Mouse (Mus musculus): ENCODE results near the gene Ptp4a2. TPM values are rescaled to one million over a fixed set of nuclear protein-coding genes. Genes with fewer than 3 reads are reported as not detected.
A peak's percentile ranks its signal among the peaks of the same experiment; 100 is the strongest.

The Ptp4a2 gene
- polyA plus RNA-seq, 1 experiment, result 40.3 TPM

DNA sequence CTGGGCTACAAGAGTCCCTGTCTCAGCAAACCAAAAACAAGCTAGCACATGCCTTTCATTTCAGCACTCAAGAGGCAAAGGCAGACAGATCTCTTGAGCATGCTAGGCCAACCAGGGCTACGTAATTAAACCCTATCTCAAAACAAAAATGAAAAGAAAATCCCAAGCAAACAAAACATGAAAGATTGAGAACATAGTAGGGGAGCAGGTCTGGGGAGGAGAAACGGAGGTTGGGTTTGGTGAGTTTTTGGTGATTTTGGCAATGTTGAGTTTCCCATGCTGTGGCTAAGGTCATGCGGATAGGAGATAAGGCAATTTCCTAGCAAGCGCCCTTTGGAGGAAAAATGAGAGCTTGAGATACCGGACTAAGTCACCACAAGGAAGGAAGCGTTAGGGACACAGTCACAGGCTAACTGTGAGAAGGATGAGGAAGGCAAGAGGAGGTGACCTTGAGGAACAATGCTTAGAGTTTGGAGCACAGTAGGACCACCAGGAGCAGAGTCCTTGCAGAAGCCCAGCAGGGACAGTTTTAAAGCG is 18.3 kb upstream of the Ptp4a2 start:
- TF ChIP-seq GATA1 (IDR thresholded peaks at IDR 0.05; ENCODE audit: low read length), result no peak

GRCm38 (mm10) chr4:129793713-129794329 is 17.2 kb upstream of the Ptp4a2 start:
- peak; percentile 83 for TF ChIP-seq GATA1 (IDR thresholded peaks at IDR 0.05; ENCODE audit: low read length)

GRCm38 (mm10) chr4:129795151-129795860 is 15.7 kb upstream of the Ptp4a2 start:
- TF ChIP-seq GATA1 (IDR thresholded peaks at IDR 0.05; ENCODE audit: low read length), result no peak

DNA sequence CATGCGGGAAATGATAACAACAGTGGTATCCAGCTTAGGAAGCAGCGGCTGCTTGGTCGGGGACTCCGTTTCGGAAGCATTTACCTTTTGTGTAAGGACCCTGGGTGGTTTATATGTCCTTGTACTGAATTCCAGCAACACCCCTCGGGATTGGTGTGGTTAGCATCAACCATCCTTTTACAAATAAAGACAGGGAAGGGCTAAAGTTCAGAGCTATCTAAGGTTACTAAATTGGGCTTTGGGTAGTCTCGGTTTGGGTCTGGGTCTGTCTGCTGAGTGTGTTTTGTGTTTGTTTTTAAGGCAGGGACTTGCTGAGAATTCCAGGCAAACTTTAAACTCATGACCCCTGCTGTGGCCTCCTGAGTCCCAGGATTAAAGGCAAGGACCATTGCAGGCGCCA is 15.2 kb upstream of the Ptp4a2 start:
- no peak for TF ChIP-seq GATA1 (IDR thresholded peaks at IDR 0.05; ENCODE audit: low read length)

- no peak for TF ChIP-seq GATA1 (IDR thresholded peaks at IDR 0.05; ENCODE audit: low read length)
Measured at GRCm38 (mm10) chr4:129797985-129798384, 13.0 kb upstream of the Ptp4a2 start.

DNA sequence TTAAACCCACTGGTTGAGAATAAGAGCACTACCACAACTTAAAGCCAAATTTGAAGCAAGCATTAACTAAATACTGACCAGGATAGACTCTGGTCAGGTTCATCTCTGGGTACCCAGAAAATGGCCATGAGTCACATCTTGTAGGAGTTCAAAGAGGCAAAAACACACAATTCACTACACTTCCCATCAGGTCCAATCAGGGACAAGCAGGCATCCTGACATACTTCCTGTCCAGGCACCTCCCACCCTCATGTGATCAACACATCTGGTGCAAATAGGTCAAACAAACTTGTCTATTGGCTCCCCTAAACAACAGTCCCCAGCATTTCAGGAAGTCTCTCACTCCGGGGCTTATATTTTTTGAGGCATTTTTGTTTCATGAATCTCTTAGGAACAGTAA is 7.7 kb upstream of the Ptp4a2 start:
- TF ChIP-seq GATA1 (IDR thresholded peaks at IDR 0.05; ENCODE audit: low read length), result no peak

DNA sequence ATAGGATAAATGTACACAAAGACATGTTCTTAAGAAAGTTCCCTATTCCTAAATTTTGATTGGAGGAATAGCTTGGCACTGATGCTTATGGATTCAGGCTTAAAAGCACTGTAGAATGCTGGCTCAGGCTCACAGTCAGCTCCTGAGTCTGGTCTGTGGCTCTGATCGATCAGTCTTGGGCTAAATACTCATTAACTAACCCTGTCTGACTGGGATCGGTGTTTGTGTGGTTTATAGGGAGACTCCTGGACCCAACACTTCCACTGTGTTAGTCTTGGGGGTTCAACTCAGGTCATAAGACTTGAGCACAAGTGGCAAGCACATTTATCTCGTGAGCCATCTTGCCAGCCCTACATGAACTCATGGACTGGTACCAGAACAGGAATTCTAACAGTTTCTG is 6.0 kb upstream of the Ptp4a2 start:
- no peak for TF ChIP-seq GATA1 (IDR thresholded peaks at IDR 0.05; ENCODE audit: low read length)

DNA sequence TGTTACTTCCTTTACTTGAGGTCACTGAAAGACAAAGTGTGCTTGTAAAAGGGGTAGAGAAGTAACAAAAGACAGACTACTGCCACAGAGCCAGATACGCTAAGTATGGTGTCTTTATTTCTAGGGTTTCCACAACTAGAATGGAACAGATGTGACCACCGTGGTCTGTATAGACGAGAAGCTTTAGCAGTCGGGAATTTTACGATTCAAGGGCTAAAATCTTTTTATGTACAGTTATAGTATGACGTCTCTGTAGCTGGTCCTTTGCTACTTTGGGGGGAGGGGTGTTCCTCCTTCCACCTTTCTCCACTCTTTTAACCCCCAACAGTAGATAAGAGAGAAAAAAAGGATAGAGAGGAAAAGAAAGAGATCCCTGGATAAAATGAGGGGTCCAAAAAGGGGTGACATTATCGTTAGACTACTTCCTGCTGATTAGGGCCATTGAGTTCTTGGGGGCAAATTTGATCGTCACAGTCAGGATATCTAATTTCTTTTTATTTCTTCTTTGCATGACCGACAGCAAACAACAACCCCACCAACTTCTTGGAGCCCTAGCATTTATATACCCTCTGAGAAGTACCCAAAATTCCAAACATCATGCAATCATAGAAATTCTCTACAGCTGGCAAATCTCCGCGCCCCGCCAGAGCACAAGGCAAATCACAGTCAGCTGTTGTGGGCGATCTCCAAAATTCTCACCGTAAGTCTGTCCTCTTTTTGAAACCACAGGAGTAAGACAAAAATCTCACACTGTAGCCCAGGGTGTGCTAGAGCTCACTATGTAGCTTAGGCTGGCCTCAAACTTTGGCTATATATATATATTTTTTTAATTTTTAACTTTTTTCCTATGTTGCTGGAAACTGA is 818 bp downstream of the Ptp4a2 start:
- TF ChIP-seq GATA1 (IDR thresholded peaks at IDR 0.05; ENCODE audit: low read length), result no peak

GRCm38 (mm10) chr4:129817591-129817990 is 6.6 kb downstream of the Ptp4a2 start:
- no peak for TF ChIP-seq GATA1 (IDR thresholded peaks at IDR 0.05; ENCODE audit: low read length)

GRCm38 (mm10) chr4:129818506-129819195 is 7.6 kb downstream of the Ptp4a2 start:
- TF ChIP-seq GATA1 (IDR thresholded peaks at IDR 0.05; ENCODE audit: low read length), result no peak

- no peak for TF ChIP-seq GATA1 (IDR thresholded peaks at IDR 0.05; ENCODE audit: low read length)
Measured at GRCm38 (mm10) chr4:129819712-129820336, 8.8 kb downstream of the Ptp4a2 start.

- TF ChIP-seq GATA1 (IDR thresholded peaks at IDR 0.05; ENCODE audit: low read length), result no peak
Measured at GRCm38 (mm10) chr4:129820417-129821086, 9.5 kb downstream of the Ptp4a2 start.

GRCm38 (mm10) chr4:129821087-129821616 is 10.1 kb downstream of the Ptp4a2 start:
- no peak for TF ChIP-seq GATA1 (IDR thresholded peaks at IDR 0.05; ENCODE audit: low read length)

- TF ChIP-seq GATA1 (IDR thresholded peaks at IDR 0.05; ENCODE audit: low read length), result no peak
Measured at GRCm38 (mm10) chr4:129822324-129822723, 11.3 kb downstream of the Ptp4a2 start.
